Mouse (Mus musculus) lung, postnatal 0 days (tissue): ENCODE data around the gene Pkdcc. TPM values are rescaled to one million over a fixed set of nuclear protein-coding genes. Genes with fewer than 3 reads are reported as not detected.

Source experiments
- ATAC-seq: fragments of 200-750 bp; cut with Nextera tagmentation; 2 replicates; pipeline ENCODE4 v1.8.0; 2017; ENCODE audit warnings: moderate library complexity
- DNase-seq: peaks from one replicate; pipeline ENCODE4 v3.0.0-alpha.2; 2016; ENCODE audit warnings: low spot score
- H3K27ac ChIP-seq: fragments of 300-500 bp; sonication (generic); 2 replicates; pipeline ENCODE4 v1.5.1; 2014; ENCODE audit warnings: antibody characterized with exemption, mild to moderate bottlenecking, low read length, mixed read lengths
- H3K27me3 ChIP-seq: fragments of 300-500 bp; sonication (generic); replicated peaks from 2 replicates; pipeline ENCODE4 v1.6.1; 2014; ENCODE audit warnings: low read length, mixed read lengths; ENCODE audit not compliant: insufficient read depth
- H3K36me3 ChIP-seq: fragments of 300-500 bp; sonication (generic); 2 replicates; pipeline ENCODE4 v1.6.1; 2014; ENCODE audit warnings: low read length, mixed read lengths; ENCODE audit not compliant: insufficient read depth
- H3K4me1 ChIP-seq: fragments of 300-500 bp; sonication (generic); 2 replicates; pipeline ENCODE4 v1.6.1; 2014; ENCODE audit warnings: antibody characterized with exemption, low read depth, low read length, mixed read lengths; ENCODE audit not compliant: insufficient read depth
- H3K4me2 ChIP-seq: fragments of 300-500 bp; sonication (generic); replicated peaks from 2 replicates; pipeline ENCODE4 v1.6.1; 2014; ENCODE audit warnings: low read depth, mild to moderate bottlenecking, low read length, moderate library complexity, mixed read lengths
- H3K4me3 ChIP-seq: fragments of 300-500 bp; sonication (generic); 2 replicates; pipeline ENCODE4 v1.5.1; 2014; ENCODE audit warnings: low read depth, low read length
- H3K9ac ChIP-seq: fragments of 300-500 bp; sonication (generic); replicated peaks from 2 replicates; pipeline ENCODE4 v1.6.1; 2014; ENCODE audit warnings: low read depth, mild to moderate bottlenecking
- H3K9me3 ChIP-seq: fragments of 300-500 bp; sonication (generic); 2 replicates; pipeline ENCODE4 v1.6.1; 2016; ENCODE audit warnings: low read length, mixed read lengths
- CTCF ChIP-seq: IDR thresholded peaks from 2 replicates; pipeline ENCODE4 v1.5.1; 2016; ENCODE audit warnings: antibody characterized with exemption, mild to moderate bottlenecking
- EP300 ChIP-seq: IDR thresholded peaks from 2 replicates; pipeline ENCODE4 v1.6.1; 2016; ENCODE audit warnings: antibody characterized with exemption, mild to moderate bottlenecking, control low read depth
- WGBS: fragments of 180-500 bp; shearing (Covaris S2); extraction: QIAGEN DNeasy Blood & Tissue Kit; methylation state at CpG from one replicate; pipeline ENCODE4 v1.1.7; 2014; 5-methylcytosine and 5-hydroxymethylcytosine counted together
- polyA plus RNA-seq: library from polyadenylated mRNA; unstranded; fragments of >200 nt; fragmentation: Nextera tagmentation; extraction: Ambion mirVana; gene quantifications from 2 replicates; pipeline ENCODE4 v1.2.1, GENCODE M21; 2015

Pkdcc gene
- polyA plus RNA-seq, 1 experiment from 2014 or later, result 3.6 TPM

- H3K36me3 ChIP-seq, result no peaks in the 10 kb centered on the region
- no peaks in the 10 kb centered on the region for H3K9me3 ChIP-seq
- DNase-seq, result no peak
- H3K4me1 ChIP-seq, result peaks cover 3% of the 10 kb centered on the region; the same call in 1 of the 2 replicates
- H3K4me2 ChIP-seq, result no peak overlapping the region
- TF ChIP-seq CTCF, result no peak
- no peak for TF ChIP-seq EP300
- H3K27ac ChIP-seq, result no peak overlapping the region
- 67% methylated on average over 4 of the region's 4 CpGs for WGBS
- H3K27me3 ChIP-seq, result no peaks in the 10 kb centered on the region
- ATAC-seq, result no peak
- no peak overlapping the region for H3K9ac ChIP-seq
- H3K4me3 ChIP-seq, result no peak overlapping the region
Observed at GRCm38 (mm10) chr17:83194491-83194890, 20.6 kb upstream of the Pkdcc start.

GRCm38 (mm10) chr17:83197361-83197923 is 17.6 kb upstream of the Pkdcc start:
- no peaks in the 10 kb centered on the region for H3K27me3 ChIP-seq
- TF ChIP-seq EP300 (no peak), CTCF (no peak)
- H3K36me3 ChIP-seq, result no peaks in the 10 kb centered on the region
- peaks cover 3% of the 10 kb centered on the region; the same call in 1 of the 2 replicates for H3K4me1 ChIP-seq
- H3K9me3 ChIP-seq, result no peaks in the 10 kb centered on the region
- peak; percentile 35; the same call in 1 of the 2 replicates for ATAC-seq
- H3K4me3 ChIP-seq, result no peak overlapping the region
- peak; percentile 28 for DNase-seq
- no peak overlapping the region for H3K27ac ChIP-seq
- no peak overlapping the region for H3K9ac ChIP-seq
- H3K4me2 ChIP-seq, result no peak overlapping the region
- WGBS, result 23% methylated on average over 4 of the region's 4 CpGs

- H3K36me3 ChIP-seq, result no peaks in the 10 kb centered on the region
- H3K9me3 ChIP-seq, result no peaks in the 10 kb centered on the region
- no peak for TF ChIP-seq EP300
- TF ChIP-seq CTCF, result no peak
- DNase-seq (no peak), ATAC-seq (no peak)
- no peak overlapping the region for H3K9ac ChIP-seq
- no peak overlapping the region for H3K4me2 ChIP-seq
- H3K4me3 ChIP-seq, result no peak overlapping the region
- H3K4me1 ChIP-seq, result peaks cover 3% of the 10 kb centered on the region; the same call in 1 of the 2 replicates
- H3K27me3 ChIP-seq, result no peaks in the 10 kb centered on the region
- 89% methylated on average over 5 of the region's 5 CpGs for WGBS
- no peak overlapping the region for H3K27ac ChIP-seq
Observed at GRCm38 (mm10) chr17:83200469-83200868, 14.6 kb upstream of the Pkdcc start.

- no peak overlapping the region for H3K4me2 ChIP-seq
- ATAC-seq (no peak), DNase-seq (no peak)
- TF ChIP-seq EP300 (no peak), CTCF (no peak)
- H3K9me3 ChIP-seq, result no peaks in the 10 kb centered on the region
- no peak overlapping the region for H3K4me3 ChIP-seq
- no peaks in the 10 kb centered on the region for H3K27me3 ChIP-seq
- H3K27ac ChIP-seq, result no peak overlapping the region
- H3K9ac ChIP-seq, result no peak overlapping the region
- H3K4me1 ChIP-seq, result peaks cover 3% of the 10 kb centered on the region; the same call in 1 of the 2 replicates
- H3K36me3 ChIP-seq, result no peaks in the 10 kb centered on the region
- 37% methylated on average over 6 of the region's 6 CpGs for WGBS
Observed at GRCm38 (mm10) chr17:83201257-83201656, 13.8 kb upstream of the Pkdcc start.

- Histone ChIP-seq H3K27ac (no peak overlapping the region), H3K4me2 (no peak overlapping the region), H3K4me3 (no peak overlapping the region), H3K9me3 (no peaks in the 10 kb centered on the region), H3K9ac (no peak overlapping the region), H3K4me1 (no peaks in the 10 kb centered on the region), H3K27me3 (no peaks in the 10 kb centered on the region), H3K36me3 (no peaks in the 10 kb centered on the region)
- TF ChIP-seq EP300, result no peak
- no peak for TF ChIP-seq CTCF
- ATAC-seq, result no peak
- no peak for DNase-seq
- WGBS, result 65% methylated on average over 8 of the region's 8 CpGs
Observed at GRCm38 (mm10) chr17:83203692-83204383, 11.3 kb upstream of the Pkdcc start.

GRCm38 (mm10) chr17:83207296-83207695 is 7.8 kb upstream of the Pkdcc start:
- ATAC-seq (no peak), DNase-seq (no peak)
- no peak overlapping the region for H3K4me3 ChIP-seq
- H3K9ac ChIP-seq, result no peak overlapping the region
- H3K27me3 ChIP-seq, result no peaks in the 10 kb centered on the region
- H3K36me3 ChIP-seq, result no peaks in the 10 kb centered on the region
- H3K4me1 ChIP-seq, result no peaks in the 10 kb centered on the region
- 85% methylated on average over 3 of the region's 3 CpGs for WGBS
- H3K9me3 ChIP-seq, result no peaks in the 10 kb centered on the region
- no peak overlapping the region for H3K27ac ChIP-seq
- TF ChIP-seq EP300 (no peak), CTCF (no peak)
- H3K4me2 ChIP-seq, result no peak overlapping the region
